Mouse (Mus musculus) lung, embryonic 15.5 days (tissue): ENCODE results near the gene Evi5l. TPM values are rescaled to one million over a fixed set of nuclear protein-coding genes. Genes with fewer than 3 reads are reported as not detected.
"Not testable (repeated sequence)": the region's sequence is repeated elsewhere in the genome, so short reads cannot be mapped to it uniquely, and the experiment has no call there.

Source experiments
- ATAC-seq: fragments of 200-750 bp; cut with Nextera tagmentation; 2 replicates; pipeline ENCODE4 v1.8.0; 2017; ENCODE audit warnings: moderate number of reproducible peaks, borderline replicate concordance; ENCODE audit not compliant: low FRiP score, low TSS enrichment; ENCODE audit errors: extremely low read depth
- H3K27ac ChIP-seq: fragments of 300-500 bp; sonication (generic); 2 replicates; pipeline ENCODE4 v1.5.1; 2015; ENCODE audit warnings: moderate library complexity, mild to moderate bottlenecking, inconsistent platforms
- H3K27me3 ChIP-seq: fragments of 300-500 bp; sonication (generic); 2 replicates; pipeline ENCODE4 v1.6.1; 2015; ENCODE audit warnings: inconsistent platforms
- H3K36me3 ChIP-seq: fragments of 300-500 bp; sonication (generic); 2 replicates; pipeline ENCODE4 v1.6.1; 2015; ENCODE audit warnings: inconsistent platforms
- H3K4me1 ChIP-seq: fragments of 300-500 bp; sonication (generic); 2 replicates; pipeline ENCODE4 v1.6.1; 2015; ENCODE audit warnings: inconsistent platforms
- H3K4me2 ChIP-seq: fragments of 300-500 bp; sonication (generic); 2 replicates; pipeline ENCODE4 v1.6.1; 2015; ENCODE audit warnings: inconsistent platforms, mild to moderate bottlenecking, moderate library complexity
- H3K4me3 ChIP-seq: fragments of 300-500 bp; sonication (generic); 2 replicates; pipeline ENCODE4 v1.5.1; 2015; ENCODE audit warnings: mild to moderate bottlenecking, inconsistent platforms
- H3K9ac ChIP-seq: fragments of 300-500 bp; sonication (generic); 2 replicates; pipeline ENCODE4 v1.6.1; 2015; ENCODE audit warnings: inconsistent platforms
- H3K9me3 ChIP-seq: fragments of 300-500 bp; sonication (generic); 2 replicates; pipeline ENCODE4 v1.6.1; 2016; ENCODE audit warnings: inconsistent platforms
- WGBS: fragments of 180-500 bp; shearing (Covaris S2); methylation state at CpG from one replicate; pipeline ENCODE4 v1.1.7; 2015; 5-methylcytosine and 5-hydroxymethylcytosine counted together
- polyA plus RNA-seq: library from polyadenylated mRNA; unstranded; fragments of >200 nt; fragmentation: Nextera tagmentation; extraction: Ambion mirVana; gene quantifications from 2 replicates; pipeline ENCODE4 v1.2.1, GENCODE M21; 2015

Evi5l gene
- polyA plus RNA-seq, 1 experiment from 2014 or later: 23.5 TPM

DNA sequence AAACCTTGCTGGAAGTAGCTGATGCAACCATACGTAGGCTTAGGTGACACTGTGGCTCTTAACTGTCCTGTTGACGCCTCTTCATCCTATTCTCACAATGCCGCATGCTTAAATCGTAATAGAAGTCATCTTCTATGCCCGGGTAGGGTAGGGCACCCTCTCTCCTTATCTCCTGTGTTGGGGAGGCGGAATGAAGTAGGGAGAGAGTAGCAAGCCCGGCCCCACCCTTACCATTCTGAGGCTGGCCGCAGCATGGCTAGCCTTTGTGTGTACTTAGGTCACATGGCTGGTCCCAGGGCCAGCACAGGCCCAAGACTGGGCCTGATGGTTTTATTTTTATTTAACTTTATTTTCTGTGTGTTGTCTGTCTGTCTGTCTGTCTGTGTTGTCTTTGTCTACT is 80.9 kb downstream of the Evi5l start:
- Histone ChIP-seq H3K27ac (no peak overlapping the region), H3K9me3 (no peaks in the 10 kb centered on the region), H3K27me3 (no peaks in the 10 kb centered on the region), H3K4me3 (no peak overlapping the region), H3K4me2 (no peak overlapping the region), H3K36me3 (peaks cover 54% of the 10 kb centered on the region), H3K4me1 (peaks cover 14% of the 10 kb centered on the region), H3K9ac (no peak overlapping the region)
- WGBS: 78% methylated on average over 8 of the region's 8 CpGs
- no peak for ATAC-seq

DNA sequence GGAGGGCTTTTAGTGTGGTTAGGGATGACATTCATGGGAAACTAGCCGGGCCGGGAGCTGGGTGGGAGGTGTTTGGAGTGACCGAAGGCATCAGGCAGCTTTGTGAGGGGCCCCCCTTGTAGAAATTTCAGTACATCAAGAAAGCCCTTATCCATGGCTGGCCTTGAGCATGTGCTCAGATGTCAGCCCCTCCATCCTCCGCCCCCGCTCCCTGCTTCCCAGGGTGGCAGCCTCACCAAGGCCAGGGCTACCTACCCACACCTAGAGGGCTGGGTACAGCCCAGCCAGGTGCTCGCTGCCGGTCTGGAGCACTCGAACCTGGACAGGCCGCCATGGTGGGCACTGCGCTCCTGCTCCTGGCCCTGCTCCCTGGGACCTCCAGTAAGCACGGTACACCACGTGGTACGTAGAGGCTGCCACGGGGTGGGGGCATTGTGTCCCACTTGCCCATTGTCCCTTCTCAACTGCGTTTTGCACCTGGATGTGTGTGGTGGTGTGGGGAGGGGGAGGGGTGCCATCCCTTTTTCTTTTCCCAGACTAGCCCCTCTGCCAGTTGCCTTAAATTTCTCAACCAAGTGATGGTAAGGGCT is 81.7 kb downstream of the Evi5l start, which contains the start of gene Tgfbr3l:
Gene Tgfbr3l, plus strand, starts transcription at position 264 of the 590 bp plus-strand sequence.
- no peak for ATAC-seq
- Histone ChIP-seq H3K27ac (no peak within 1 kb of the TSS), H3K27me3 (no peaks in the 10 kb centered on the region), H3K4me2 (no peak within 1 kb of the TSS), H3K4me3 (no peak within 1 kb of the TSS), H3K36me3 (peaks cover 48% of the 10 kb centered on the region), H3K9ac (0 out of 2 replicates have a peak within 1 kb of the TSS, but pooled peaks have one; percentile 6), H3K9me3 (no peaks in the 10 kb centered on the region), H3K4me1 (peaks cover 19% of the 10 kb centered on the region)
- 73% methylated on average over 15 of the region's 15 CpGs for WGBS

GRCm38 (mm10) chr8:4249213-4249612 is 82.8 kb downstream of the Evi5l start:
- no peak overlapping the region for H3K4me2 ChIP-seq
- H3K9me3 ChIP-seq: no peaks in the 10 kb centered on the region
- H3K9ac ChIP-seq: 0 out of 2 replicates have a peak overlapping the region, but pooled peaks have one; percentile 6
- no peak overlapping the region for H3K27ac ChIP-seq
- H3K27me3 ChIP-seq: no peaks in the 10 kb centered on the region
- WGBS: 11% methylated on average over 29 of the region's 29 CpGs
- H3K4me3 ChIP-seq: no peak overlapping the region
- ATAC-seq: no peak
- H3K36me3 ChIP-seq: peaks cover 36% of the 10 kb centered on the region
- peaks cover 27% of the 10 kb centered on the region for H3K4me1 ChIP-seq

GRCm38 (mm10) chr8:4250306-4250970 is 84.1 kb downstream of the Evi5l start:
- 39% methylated on average over 26 of the region's 26 CpGs for WGBS
- Histone ChIP-seq H3K9ac (no peak overlapping the region), H3K9me3 (no peaks in the 10 kb centered on the region), H3K4me2 (no peak overlapping the region), H3K4me1 (peaks cover 30% of the 10 kb centered on the region), H3K36me3 (peaks cover 34% of the 10 kb centered on the region), H3K27me3 (no peaks in the 10 kb centered on the region), H3K27ac (no peak overlapping the region), H3K4me3 (no peak overlapping the region)
- ATAC-seq: no peak

GRCm38 (mm10) chr8:4252116-4252760 is 85.9 kb downstream of the Evi5l start:
- no peak for ATAC-seq
- Histone ChIP-seq H3K27ac (no peak overlapping the region; the same call in 1 of the 2 replicates), H3K4me2 (peak overlapping the region; percentile 88), H3K27me3 (no peaks in the 10 kb centered on the region), H3K9ac (peak overlapping the region; percentile 96), H3K9me3 (no peaks in the 10 kb centered on the region), H3K36me3 (peaks cover 28% of the 10 kb centered on the region), H3K4me3 (peak overlapping the region; percentile 99), H3K4me1 (peaks cover 37% of the 10 kb centered on the region)
- WGBS: 44% methylated on average over 8 of the region's 8 CpGs

DNA sequence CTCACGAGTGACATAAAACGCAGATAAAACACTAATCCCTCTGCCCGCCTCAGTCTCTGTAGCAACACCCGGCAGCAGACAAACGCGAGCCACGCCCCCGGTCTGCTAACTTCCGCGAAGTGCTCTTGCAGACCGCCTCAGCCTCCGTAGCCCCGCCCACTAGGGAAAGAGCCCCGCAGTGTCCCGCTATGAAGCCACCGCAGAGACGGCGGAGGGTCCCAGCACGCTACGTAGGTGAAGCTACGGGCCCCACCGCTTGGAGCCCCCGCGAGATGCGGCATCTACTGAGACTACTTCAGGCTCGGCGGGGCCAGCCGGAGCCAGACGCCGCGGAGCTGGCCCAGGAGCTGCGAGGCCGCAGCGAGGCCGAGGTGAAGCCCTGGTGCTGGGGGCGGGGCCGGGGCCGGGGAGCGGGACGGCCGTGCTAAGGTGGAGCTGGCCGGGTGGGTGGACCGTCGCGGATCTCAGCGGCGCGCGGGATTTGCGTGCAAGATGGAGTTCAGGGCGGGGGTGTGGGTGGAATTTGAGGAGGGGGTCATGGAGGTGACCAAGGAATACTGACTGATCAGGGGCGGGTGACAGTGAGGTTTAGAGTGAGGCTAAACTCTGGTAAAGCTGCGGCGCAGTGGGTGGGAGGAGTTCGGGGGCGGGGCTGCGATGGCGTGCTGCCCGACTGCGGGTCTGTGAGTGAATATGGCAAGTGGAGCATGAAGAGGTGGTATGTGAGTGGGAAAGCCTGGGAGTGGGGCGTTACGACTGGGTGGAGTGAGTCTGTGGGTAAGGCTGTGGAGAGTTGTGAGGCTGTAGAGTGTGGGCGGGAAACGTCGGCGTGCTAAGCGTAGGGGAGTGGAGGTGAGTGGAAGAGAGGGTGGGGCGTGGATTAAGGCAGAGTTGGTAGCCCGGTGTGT is 86.8 kb downstream of the Evi5l start, which contains the start of gene Snapc2:
Gene Snapc2, plus strand, starts transcription at position 147 of the 908 bp plus-strand sequence.
- H3K27me3 ChIP-seq: no peaks in the 10 kb centered on the region
- peak within 1 kb of the TSS; percentile 92 for H3K27ac ChIP-seq
- peaks cover 25% of the 10 kb centered on the region for H3K36me3 ChIP-seq
- under 1% methylated on average over 69 of the region's 69 CpGs for WGBS
- peaks cover 47% of the 10 kb centered on the region for H3K4me1 ChIP-seq
- H3K4me3 ChIP-seq: peak within 1 kb of the TSS; percentile 99
- H3K9me3 ChIP-seq: no peaks in the 10 kb centered on the region
- peak within 1 kb of the TSS; percentile 96 for H3K9ac ChIP-seq
- peak; percentile 92 for ATAC-seq
- H3K4me2 ChIP-seq: peak within 1 kb of the TSS; percentile 88

DNA sequence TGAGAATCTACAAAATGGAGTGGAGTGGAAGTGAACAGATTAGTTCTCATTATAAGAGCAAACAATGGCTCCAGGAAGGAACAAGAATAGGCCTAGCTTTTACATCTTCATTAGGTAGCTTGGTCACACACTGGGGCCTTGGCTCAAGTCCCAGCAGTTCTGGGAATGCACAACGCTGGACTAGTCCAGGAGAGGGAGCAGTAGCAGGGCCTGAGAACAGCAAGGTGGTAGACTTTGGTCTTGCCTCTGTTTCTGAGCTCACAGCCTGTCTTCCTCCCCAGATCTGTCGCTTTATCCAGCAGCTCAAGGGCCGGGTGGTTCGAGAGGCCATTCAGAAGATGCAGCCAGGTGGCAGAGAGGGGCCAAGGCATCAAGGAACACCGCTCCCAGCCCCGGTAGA is 87.6 kb downstream of the Evi5l start:
- Histone ChIP-seq H3K27ac (peak overlapping the region; percentile 92), H3K4me3 (peak overlapping the region; percentile 99), H3K36me3 (peaks cover 21% of the 10 kb centered on the region), H3K9me3 (no peaks in the 10 kb centered on the region), H3K9ac (0 out of 2 replicates have a peak overlapping the region, but pooled peaks have one; percentile 19), H3K4me1 (peaks cover 43% of the 10 kb centered on the region), H3K27me3 (no peaks in the 10 kb centered on the region), H3K4me2 (peak overlapping the region; percentile 88)
- no peak for ATAC-seq
- WGBS: 59% methylated on average over 6 of the region's 6 CpGs

- H3K27me3 ChIP-seq, H3K9me3 ChIP-seq, ATAC-seq, H3K27ac ChIP-seq, H3K4me2 ChIP-seq, H3K4me3 ChIP-seq, H3K9ac ChIP-seq: not testable (repeated sequence)
- Histone ChIP-seq H3K36me3 (peaks cover 29% of the 10 kb centered on the region), H3K4me1 (peaks cover 43% of the 10 kb centered on the region)
- WGBS: 88% methylated on average over 7 of the region's 7 CpGs
These were observed 89.1 kb downstream of the Evi5l start for GRCm38 (mm10) chr8:4255471-4255870.

DNA sequence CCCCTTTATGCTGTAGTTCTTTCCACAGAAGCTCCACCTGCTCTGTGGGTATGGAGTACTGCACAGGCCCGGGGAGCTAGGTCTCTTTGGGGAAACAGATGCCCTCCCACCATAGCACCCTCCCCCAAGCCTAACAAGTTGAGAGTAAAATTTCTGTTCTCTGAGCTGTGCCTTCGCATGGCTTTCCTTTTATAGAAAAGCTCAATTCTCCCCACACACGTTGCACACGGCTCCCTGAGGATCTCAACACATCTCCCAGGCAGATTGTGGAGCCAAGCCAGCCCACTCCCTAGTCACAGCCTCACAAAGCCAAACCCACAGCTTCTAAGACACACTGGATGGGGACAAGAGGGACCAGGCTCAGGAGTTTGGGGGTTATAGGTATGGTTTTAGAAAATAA is 90.5 kb downstream of the Evi5l start:
- Histone ChIP-seq H3K27ac (peak overlapping the region; percentile 41), H3K4me3 (no peak overlapping the region), H3K9ac (no peak overlapping the region), H3K27me3 (no peaks in the 10 kb centered on the region), H3K9me3 (no peaks in the 10 kb centered on the region), H3K4me2 (no peak overlapping the region), H3K4me1 (peaks cover 39% of the 10 kb centered on the region), H3K36me3 (peaks cover 42% of the 10 kb centered on the region)
- 37% methylated on average over 4 of the region's 4 CpGs for WGBS
- no peak for ATAC-seq

GRCm38 (mm10) chr8:4257350-4257749 is 91.0 kb downstream of the Evi5l start:
- WGBS: 83% methylated on average over 4 of the region's 4 CpGs
- ATAC-seq: no peak
- H3K27me3 ChIP-seq: no peaks in the 10 kb centered on the region
- H3K4me1 ChIP-seq: peaks cover 38% of the 10 kb centered on the region
- peaks cover 46% of the 10 kb centered on the region for H3K36me3 ChIP-seq
- H3K4me2 ChIP-seq: peak overlapping the region; percentile 92
- no peaks in the 10 kb centered on the region for H3K9me3 ChIP-seq
- H3K4me3 ChIP-seq: no peak overlapping the region
- no peak overlapping the region; the same call in 1 of the 2 replicates for H3K27ac ChIP-seq
- H3K9ac ChIP-seq: no peak overlapping the region

DNA sequence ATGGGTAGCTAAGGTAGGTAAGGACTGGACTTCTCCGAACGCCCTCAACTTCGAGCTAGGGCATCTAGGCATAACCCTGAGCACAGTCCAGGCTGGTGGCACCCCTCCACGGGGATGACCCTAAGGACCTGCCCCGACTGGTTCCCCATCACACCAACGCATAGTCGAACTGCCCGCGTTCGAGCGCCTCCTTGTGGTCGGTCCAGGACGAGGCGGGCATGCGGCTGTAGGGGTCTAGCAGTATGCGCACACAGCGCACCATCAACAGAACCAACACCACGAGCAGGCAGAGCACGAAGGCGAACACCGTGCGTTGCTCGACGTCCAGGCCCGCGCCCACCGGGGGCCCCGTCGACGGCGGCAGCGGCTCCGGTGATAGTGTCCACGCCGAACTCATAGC is 91.9 kb downstream of the Evi5l start:
- ATAC-seq: peak; percentile 54
- under 1% methylated on average over 35 of the region's 35 CpGs for WGBS
- Histone ChIP-seq H3K4me2 (peak overlapping the region; percentile 92), H3K9ac (peak overlapping the region; percentile 77), H3K4me3 (peak overlapping the region; percentile 87), H3K36me3 (peaks cover 54% of the 10 kb centered on the region), H3K27me3 (no peaks in the 10 kb centered on the region), H3K9me3 (no peaks in the 10 kb centered on the region), H3K27ac (peak overlapping the region; percentile 86), H3K4me1 (peaks cover 34% of the 10 kb centered on the region)
